Mouse (Mus musculus) bone marrow, adult 2 months (tissue): ENCODE results near the gene Defb25.
"Not testable (repeated sequence)": the region's sequence is repeated elsewhere in the genome, so short reads cannot be mapped to it uniquely, and the experiment has no call there.

Experiments used
- CTCF ChIP-seq: fragments of 200-500 bp; IDR thresholded peaks from 2 replicates; pipeline ENCODE4 v1.5.1; 2011; ENCODE audit warnings: low read length, control low read depth; ENCODE audit not compliant: control insufficient read depth, insufficient read depth
- POLR2A ChIP-seq: fragments of 200-500 bp; IDR thresholded peaks from 2 replicates; pipeline ENCODE4 v1.6.1; 2011; ENCODE audit warnings: low read depth, mild to moderate bottlenecking, control low read depth, low read length, borderline replicate concordance; ENCODE audit not compliant: control insufficient read depth

DNA sequence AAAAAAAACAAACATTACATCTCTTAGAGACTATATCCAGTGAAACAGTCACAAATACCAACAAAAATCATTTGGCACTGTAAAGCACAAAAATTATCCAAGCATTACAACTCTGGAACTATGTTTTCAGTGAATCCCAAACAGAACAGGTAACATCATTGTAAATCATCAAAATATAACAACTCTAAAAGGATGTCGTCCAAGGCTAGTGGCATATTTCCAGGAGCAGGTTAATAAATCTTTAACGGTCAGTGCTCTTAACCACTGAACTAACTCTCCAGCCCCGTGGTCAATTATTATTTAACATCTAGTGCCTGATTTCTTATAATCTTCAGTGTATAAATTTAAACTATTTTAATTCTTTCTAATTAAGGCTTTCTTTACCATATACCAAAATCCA is 43.3 kb upstream of the Defb25 start:
- TF ChIP-seq CTCF, POLR2A: not testable (repeated sequence)
